Mouse (Mus musculus): ENCODE measurements around the gene Rtl10.

The Rtl10 gene

DNA sequence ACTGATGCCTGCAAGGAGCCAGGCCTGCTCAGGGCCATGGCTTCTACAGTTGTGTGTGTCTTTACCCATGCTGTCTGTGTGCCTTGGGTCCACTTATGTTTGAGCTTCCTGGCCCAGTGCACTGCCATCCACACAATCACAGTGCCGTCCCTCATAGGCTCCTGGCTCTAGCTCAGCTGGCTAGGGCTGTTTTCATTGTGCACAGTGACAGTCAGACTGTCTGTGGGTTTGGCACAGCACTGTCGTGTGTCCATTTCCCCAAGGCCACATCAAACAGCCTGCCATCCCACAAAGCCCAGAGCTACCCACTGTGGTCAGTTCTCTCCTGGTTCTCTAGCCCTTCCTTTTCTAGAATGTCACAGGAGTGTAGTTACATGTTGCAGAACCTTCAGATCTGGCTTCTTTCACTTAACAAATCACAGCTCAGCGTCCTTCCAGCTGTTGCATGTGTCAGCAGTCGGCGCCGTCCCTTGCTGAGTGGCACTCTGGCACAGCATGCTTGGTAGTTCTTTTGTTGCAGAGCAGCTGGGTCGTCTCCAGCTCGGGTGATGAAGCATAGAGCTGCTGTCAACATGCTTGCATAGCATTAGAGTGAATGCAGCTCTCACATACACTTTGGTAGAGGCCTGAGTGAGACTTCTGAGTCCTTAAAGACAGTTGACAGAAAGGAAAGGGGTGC is 44.6 kb downstream of the Rtl10 start:
- DNase-seq (ENCODE audit: extremely low spot score) = no peak

DNA sequence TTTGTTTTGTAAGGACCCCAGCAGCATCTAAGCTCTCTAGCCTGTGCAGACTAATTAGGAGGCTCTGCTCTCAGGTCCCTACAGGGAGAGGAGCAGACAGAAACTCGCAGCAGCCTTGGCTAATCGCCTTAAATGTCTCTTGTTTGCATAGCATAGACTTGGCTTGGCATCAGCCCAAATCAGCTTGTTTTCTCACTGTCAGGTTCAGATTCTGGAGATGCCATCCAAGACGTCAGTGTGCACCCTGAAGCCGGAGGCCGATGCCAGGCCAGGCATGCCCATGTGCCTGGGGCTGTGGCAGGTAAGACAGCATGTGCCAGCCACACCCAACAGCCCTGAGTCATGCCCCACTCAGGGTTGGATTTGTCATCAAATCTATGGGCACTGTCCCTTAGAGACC is 49.2 kb downstream of the Rtl10 start:
- no peak for DNase-seq (ENCODE audit: extremely low spot score)
